Mouse (Mus musculus): ENCODE data around the gene Clcnkb. TPM values are rescaled to one million over a fixed set of nuclear protein-coding genes. Genes with fewer than 3 reads are reported as not detected.

The Clcnkb gene
- polyA plus RNA-seq, 1 experiment from 2014 or later, result not detected

GRCm38 (mm10) chr4:141421423-141421822, 5.6 kb upstream of the Clcnkb start:
- Histone ChIP-seq H3K9me3 (ENCODE audit: control insufficient read depth, low read length) (no peaks in the 10 kb centered on the region), H3K27ac (replicated peaks) (peak overlapping the region; percentile 74), H3K27me3 (ENCODE audit: control insufficient read depth, insufficient read depth, low read length) (no peaks in the 10 kb centered on the region), H3K36me3 (ENCODE audit: control insufficient read depth, insufficient read depth, low read length) (no peaks in the 10 kb centered on the region), H3K4me2 (replicated peaks; ENCODE audit: low read depth) (peak overlapping the region; percentile 55), H3K4me1 (replicated peaks; ENCODE audit: control insufficient read depth, insufficient read depth) (peaks cover 4% of the 10 kb centered on the region; the same call in 1 of the 2 replicates), H3K9ac (ENCODE audit: low read length) (peak overlapping the region; percentile 69), H3K4me3 (ENCODE audit: low read depth, low read length) (peak overlapping the region; percentile 27)
- peak; percentile 39 for ATAC-seq (ENCODE audit: low FRiP score, low TSS enrichment)
- TF ChIP-seq CTCF (IDR thresholded peaks at IDR 0.05; ENCODE audit: low read depth) (peak; percentile 26), EP300 (optimal IDR thresholded peaks at IDR 0.05) (no peak)
- peak; percentile 52 for DNase-seq (ENCODE audit: low spot score)
- whole genome bisulfite sequencing, result 35% methylated on average over 13 of the region's 14 CpGs

GRCm38 (mm10) chr4:141420886-141421285, 5.1 kb upstream of the Clcnkb start:
- ATAC-seq (ENCODE audit: low FRiP score, low TSS enrichment) (no peak), DNase-seq (ENCODE audit: low spot score) (no peak)
- H3K27me3 ChIP-seq (ENCODE audit: control insufficient read depth, insufficient read depth, low read length), result no peaks in the 10 kb centered on the region
- no peak overlapping the region for H3K4me2 ChIP-seq (replicated peaks; ENCODE audit: low read depth)
- peaks cover 4% of the 10 kb centered on the region; the same call in 1 of the 2 replicates for H3K4me1 ChIP-seq (replicated peaks; ENCODE audit: control insufficient read depth, insufficient read depth)
- no peaks in the 10 kb centered on the region for H3K9me3 ChIP-seq (ENCODE audit: control insufficient read depth, low read length)
- no peak for TF ChIP-seq CTCF (IDR thresholded peaks at IDR 0.05; ENCODE audit: low read depth)
- no peaks in the 10 kb centered on the region for H3K36me3 ChIP-seq (ENCODE audit: control insufficient read depth, insufficient read depth, low read length)
- WGBS, result 53% methylated on average over 9 of the region's 9 CpGs
- H3K4me3 ChIP-seq (ENCODE audit: low read depth, low read length), result no peak overlapping the region
- peak overlapping the region; percentile 74 for H3K27ac ChIP-seq (replicated peaks)
- H3K9ac ChIP-seq (ENCODE audit: low read length), result peak overlapping the region; percentile 69; the same call in 1 of the 2 replicates

GRCm38 (mm10) chr4:141420192-141420829, 4.5 kb upstream of the Clcnkb start, which contains the start of gene Hspb7:
Hspb7 (plus strand) TSS chr4:141420779.
- no peaks in the 10 kb centered on the region for H3K9me3 ChIP-seq (ENCODE audit: control insufficient read depth, low read length)
- peak within 1 kb of the TSS; percentile 27 for H3K4me3 ChIP-seq (ENCODE audit: low read depth, low read length)
- no peaks in the 10 kb centered on the region for H3K36me3 ChIP-seq (ENCODE audit: control insufficient read depth, insufficient read depth, low read length)
- 51% methylated on average over 9 of the region's 9 CpGs for WGBS
- H3K27me3 ChIP-seq (ENCODE audit: control insufficient read depth, insufficient read depth, low read length), result no peaks in the 10 kb centered on the region
- TF ChIP-seq EP300 (optimal IDR thresholded peaks at IDR 0.05), result no peak
- no peak for TF ChIP-seq CTCF (IDR thresholded peaks at IDR 0.05; ENCODE audit: low read depth)
- no peak for ATAC-seq (ENCODE audit: low FRiP score, low TSS enrichment)
- H3K27ac ChIP-seq (replicated peaks), result peak within 1 kb of the TSS; percentile 74
- peak within 1 kb of the TSS; percentile 55 for H3K4me2 ChIP-seq (replicated peaks; ENCODE audit: low read depth)
- no peak for DNase-seq (ENCODE audit: low spot score)
- 0 out of 2 replicates have a peak, but pooled peaks cover 4% of the 10 kb centered on the region for H3K4me1 ChIP-seq (replicated peaks; ENCODE audit: control insufficient read depth, insufficient read depth)
- H3K9ac ChIP-seq (ENCODE audit: low read length), result peak within 1 kb of the TSS; percentile 69

DNA sequence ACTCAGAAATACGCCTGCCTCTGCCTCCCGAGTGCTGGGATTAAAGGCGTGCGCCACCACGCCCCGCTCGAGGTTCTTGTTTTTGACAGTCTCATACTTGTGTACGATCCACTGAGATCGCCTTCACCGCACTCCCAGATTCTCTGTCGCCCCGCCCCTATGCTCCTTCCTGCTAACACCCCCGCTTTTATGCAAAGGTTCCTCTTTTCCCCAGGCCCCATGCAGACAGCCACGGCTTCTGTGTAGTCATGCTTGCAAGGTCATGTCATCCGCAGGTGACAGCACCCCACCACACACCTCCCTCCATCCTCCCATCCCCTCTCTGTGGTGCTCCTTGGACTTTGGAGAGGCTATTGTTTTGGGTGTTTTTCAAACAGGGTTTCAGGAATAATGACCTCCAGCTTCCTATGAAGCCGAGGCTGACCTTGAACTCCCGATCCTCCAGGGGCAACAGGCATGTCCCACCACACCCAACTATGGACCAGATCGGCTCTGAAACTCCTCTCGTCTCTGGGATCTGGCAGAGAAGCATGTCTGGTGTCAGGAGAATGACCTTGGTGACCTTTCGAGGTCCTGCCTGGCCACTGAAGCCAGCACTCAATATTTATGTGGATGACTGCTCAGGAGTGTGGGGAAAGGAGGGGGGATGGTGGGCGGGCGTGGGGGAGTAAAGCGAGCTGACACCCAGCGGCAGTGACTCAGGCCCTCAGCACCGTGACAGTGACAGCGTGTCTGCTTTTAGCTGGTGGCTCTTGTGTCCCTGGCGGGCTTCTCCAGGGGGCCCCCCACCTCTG, 3.8 kb upstream of the Clcnkb start:
- TF ChIP-seq CTCF (IDR thresholded peaks at IDR 0.05; ENCODE audit: low read depth), result no peak
- TF ChIP-seq EP300 (optimal IDR thresholded peaks at IDR 0.05), result no peak
- DNase-seq (ENCODE audit: low spot score) (no peak), ATAC-seq (ENCODE audit: low FRiP score, low TSS enrichment) (no peak)
- H3K4me2 ChIP-seq (replicated peaks; ENCODE audit: low read depth), result no peak overlapping the region
- no peaks in the 10 kb centered on the region for H3K9me3 ChIP-seq (ENCODE audit: control insufficient read depth, low read length)
- H3K4me3 ChIP-seq (ENCODE audit: low read depth, low read length), result no peak overlapping the region
- WGBS, result 65% methylated on average over 27 of the region's 27 CpGs
- H3K36me3 ChIP-seq (ENCODE audit: control insufficient read depth, insufficient read depth, low read length), result no peaks in the 10 kb centered on the region
- H3K27ac ChIP-seq (replicated peaks), result no peak overlapping the region
- H3K9ac ChIP-seq (ENCODE audit: low read length), result no peak overlapping the region
- H3K4me1 ChIP-seq (replicated peaks; ENCODE audit: control insufficient read depth, insufficient read depth), result 0 out of 2 replicates have a peak, but pooled peaks cover 4% of the 10 kb centered on the region
- H3K27me3 ChIP-seq (ENCODE audit: control insufficient read depth, insufficient read depth, low read length), result no peaks in the 10 kb centered on the region

- H3K36me3 ChIP-seq (ENCODE audit: control insufficient read depth, insufficient read depth, low read length), result no peaks in the 10 kb centered on the region
- DNase-seq (ENCODE audit: low spot score) (no peak), ATAC-seq (ENCODE audit: low FRiP score, low TSS enrichment) (no peak)
- H3K9ac ChIP-seq (ENCODE audit: low read length), result no peak overlapping the region
- H3K4me2 ChIP-seq (replicated peaks; ENCODE audit: low read depth), result no peak overlapping the region
- H3K27me3 ChIP-seq (ENCODE audit: control insufficient read depth, insufficient read depth, low read length), result no peaks in the 10 kb centered on the region
- H3K4me3 ChIP-seq (ENCODE audit: low read depth, low read length), result no peak overlapping the region
- WGBS, result 17% methylated on average over 22 of the region's 22 CpGs
- no peaks in the 10 kb centered on the region for H3K4me1 ChIP-seq (replicated peaks; ENCODE audit: control insufficient read depth, insufficient read depth)
- no peaks in the 10 kb centered on the region for H3K9me3 ChIP-seq (ENCODE audit: control insufficient read depth, low read length)
- peak; percentile 46 for TF ChIP-seq CTCF (IDR thresholded peaks at IDR 0.05; ENCODE audit: low read depth)
- no peak for TF ChIP-seq EP300 (optimal IDR thresholded peaks at IDR 0.05)
- no peak overlapping the region for H3K27ac ChIP-seq (replicated peaks)
These were observed 4.3 kb downstream of the Clcnkb start for GRCm38 (mm10) chr4:141411430-141411992.

Measured in stomach, postnatal 0 days (tissue).